Mouse (Mus musculus) bone marrow macrophage, adult 2 months (primary cell): ENCODE measurements around the gene Mipol1. TPM values are rescaled to one million over a fixed set of nuclear protein-coding genes. Genes with fewer than 3 reads are reported as not detected.

Source experiments
- H3K27ac ChIP-seq: 2 replicates; pipeline ENCODE4 v1.5.1; 2012; ENCODE audit warnings: low read depth, low read length; ENCODE audit not compliant: insufficient read depth
- H3K4me1 ChIP-seq: 2 replicates; pipeline ENCODE4 v1.6.1; 2012; ENCODE audit warnings: low read length; ENCODE audit not compliant: control insufficient read depth, insufficient read depth
- H3K4me3 ChIP-seq: 2 replicates; pipeline ENCODE4 v1.5.1; 2012; ENCODE audit warnings: mild to moderate bottlenecking, low read length, moderate library complexity; ENCODE audit not compliant: insufficient read depth
- CTCF ChIP-seq: IDR thresholded peaks from 2 replicates; pipeline ENCODE4 v1.5.1; 2012; ENCODE audit warnings: low read depth, mild to moderate bottlenecking, low read length, moderate library complexity
- POLR2A ChIP-seq: IDR thresholded peaks from 2 replicates; pipeline ENCODE4 v1.6.1; 2012; ENCODE audit warnings: mild to moderate bottlenecking, low read depth, low read length, borderline replicate concordance
- polyA plus RNA-seq: library from polyadenylated mRNA; stranded (reverse); fragments of >200 nt; gene quantifications from 2 replicates; pipeline ENCODE4 v1.2.4, GENCODE M21; 2012; ENCODE audit not compliant: missing spikeins, insufficient read depth, insufficient read length

Mipol1 gene
- polyA plus RNA-seq, 1 experiment, result 1.6 TPM

- TF ChIP-seq CTCF (no peak), POLR2A (no peak)
- peaks cover 3% of the 10 kb centered on the region for H3K4me1 ChIP-seq
- H3K4me3 ChIP-seq, result no peak overlapping the region
- H3K27ac ChIP-seq, result no peak overlapping the region
These were observed 306.1 kb downstream of the Mipol1 start for GRCm38 (mm10) chr12:57536056-57536908.

GRCm38 (mm10) chr12:57536909-57537670 is 306.9 kb downstream of the Mipol1 start:
- Histone ChIP-seq H3K4me3 (no peak overlapping the region), H3K27ac (no peak overlapping the region), H3K4me1 (peaks cover 3% of the 10 kb centered on the region)
- TF ChIP-seq CTCF (no peak), POLR2A (no peak)

GRCm38 (mm10) chr12:57537791-57538587 is 307.8 kb downstream of the Mipol1 start:
- H3K4me3 ChIP-seq, result no peak overlapping the region
- TF ChIP-seq CTCF (no peak), POLR2A (no peak)

GRCm38 (mm10) chr12:57538588-57539550 is 308.6 kb downstream of the Mipol1 start:
- peak overlapping the region; percentile 50 for H3K4me3 ChIP-seq
- peaks cover 3% of the 10 kb centered on the region for H3K4me1 ChIP-seq
- TF ChIP-seq CTCF (no peak), POLR2A (no peak)
- no peak overlapping the region for H3K27ac ChIP-seq

More at GRCm38 (mm10) chr12:57537791-57538587, 307.8 kb downstream of the Mipol1 start:
- no peak overlapping the region for H3K27ac ChIP-seq
- H3K4me1 ChIP-seq, result peaks cover 3% of the 10 kb centered on the region

- Histone ChIP-seq H3K27ac (no peak overlapping the region), H3K4me1 (peaks cover 3% of the 10 kb centered on the region), H3K4me3 (peak overlapping the region; percentile 50)
- TF ChIP-seq CTCF (no peak), POLR2A (no peak)
These were observed 309.3 kb downstream of the Mipol1 start for GRCm38 (mm10) chr12:57539551-57539985.

GRCm38 (mm10) chr12:57541118-57541517 is 310.9 kb downstream of the Mipol1 start:
- peaks cover 3% of the 10 kb centered on the region for H3K4me1 ChIP-seq
- H3K4me3 ChIP-seq, result no peak overlapping the region
- TF ChIP-seq CTCF, result no peak
- no peak for TF ChIP-seq POLR2A
- no peak overlapping the region for H3K27ac ChIP-seq

GRCm38 (mm10) chr12:57541931-57542745 is 311.9 kb downstream of the Mipol1 start:
- Histone ChIP-seq H3K27ac (no peak overlapping the region), H3K4me1 (peaks cover 6% of the 10 kb centered on the region), H3K4me3 (no peak overlapping the region)
- TF ChIP-seq CTCF (no peak), POLR2A (no peak)
